Mouse (Mus musculus): ENCODE results near the gene Tars. TPM values are rescaled to one million over a fixed set of nuclear protein-coding genes. Genes with fewer than 3 reads are reported as not detected.

Gene Tars
- total and polyA plus RNA-seq, 2 experiments from 2014 or later: 36.5 to 38.9 TPM

GRCm38 (mm10) chr15:11364112-11364511 is 35.4 kb downstream of the Tars start:
- 11% methylated on average over 2 of the region's 2 CpGs for WGBS
- Histone ChIP-seq H3K4me2 (ENCODE audit: low read depth) (no peak overlapping the region), H3K9me3 (ENCODE audit: low read length) (no peaks in the 10 kb centered on the region), H3K4me1 (ENCODE audit: insufficient read depth) (no peaks in the 10 kb centered on the region), H3K9ac (no peak overlapping the region), H3K27me3 (ENCODE audit: insufficient read depth, low read length) (no peaks in the 10 kb centered on the region), H3K36me3 (ENCODE audit: insufficient read depth) (no peaks in the 10 kb centered on the region), H3K27ac (ENCODE audit: low read depth, low read length) (no peak overlapping the region), H3K4me3 (ENCODE audit: low read depth, low read length) (no peak overlapping the region)
- TF ChIP-seq CTCF (IDR thresholded peaks at IDR 0.05; ENCODE audit: low read depth): no peak
- ATAC-seq (peak; percentile 55), DNase-seq (no peak)

- Histone ChIP-seq H3K4me2 (ENCODE audit: low read depth) (no peak overlapping the region), H3K9me3 (ENCODE audit: low read length) (no peaks in the 10 kb centered on the region), H3K36me3 (ENCODE audit: insufficient read depth) (no peaks in the 10 kb centered on the region), H3K4me1 (ENCODE audit: insufficient read depth) (no peaks in the 10 kb centered on the region), H3K27ac (ENCODE audit: low read depth, low read length) (no peak overlapping the region), H3K27me3 (ENCODE audit: insufficient read depth, low read length) (no peaks in the 10 kb centered on the region), H3K4me3 (ENCODE audit: low read depth, low read length) (no peak overlapping the region), H3K9ac (no peak overlapping the region)
- ATAC-seq (no peak), DNase-seq (no peak)
- no peak for TF ChIP-seq CTCF (IDR thresholded peaks at IDR 0.05; ENCODE audit: low read depth)
- WGBS: 82% methylated on average over 5 of the region's 5 CpGs
These were observed 37.6 kb downstream of the Tars start for GRCm38 (mm10) chr15:11361824-11362223.

- H3K36me3 ChIP-seq (ENCODE audit: insufficient read depth): no peaks in the 10 kb centered on the region
- H3K27me3 ChIP-seq (ENCODE audit: insufficient read depth, low read length): no peaks in the 10 kb centered on the region
- H3K4me3 ChIP-seq (ENCODE audit: low read depth, low read length): no peak overlapping the region
- no peak overlapping the region for H3K9ac ChIP-seq
- H3K27ac ChIP-seq (ENCODE audit: low read depth, low read length): no peak overlapping the region
- no peak overlapping the region for H3K4me2 ChIP-seq (ENCODE audit: low read depth)
- ATAC-seq (no peak), DNase-seq (no peak)
- H3K9me3 ChIP-seq (ENCODE audit: low read length): no peaks in the 10 kb centered on the region
- 95% methylated on average over 1 of the region's 1 CpGs for WGBS
- no peaks in the 10 kb centered on the region for H3K4me1 ChIP-seq (ENCODE audit: insufficient read depth)
- TF ChIP-seq CTCF (IDR thresholded peaks at IDR 0.05; ENCODE audit: low read depth): no peak
These were observed 38.6 kb downstream of the Tars start for GRCm38 (mm10) chr15:11360888-11361287.

GRCm38 (mm10) chr15:11357501-11357900 is 42.0 kb downstream of the Tars start:
- H3K9ac ChIP-seq: no peak overlapping the region
- no peaks in the 10 kb centered on the region for H3K4me1 ChIP-seq (ENCODE audit: insufficient read depth)
- no peak overlapping the region for H3K4me2 ChIP-seq (ENCODE audit: low read depth)
- no peak overlapping the region for H3K4me3 ChIP-seq (ENCODE audit: low read depth, low read length)
- ATAC-seq: no peak
- H3K9me3 ChIP-seq (ENCODE audit: low read length): no peaks in the 10 kb centered on the region
- WGBS: 96% methylated on average over 2 of the region's 2 CpGs
- DNase-seq: no peak
- no peak for TF ChIP-seq CTCF (IDR thresholded peaks at IDR 0.05; ENCODE audit: low read depth)
- H3K27ac ChIP-seq (ENCODE audit: low read depth, low read length): no peak overlapping the region
- H3K27me3 ChIP-seq (ENCODE audit: insufficient read depth, low read length): no peaks in the 10 kb centered on the region
- H3K36me3 ChIP-seq (ENCODE audit: insufficient read depth): no peaks in the 10 kb centered on the region

- no peak for TF ChIP-seq CTCF (IDR thresholded peaks at IDR 0.05; ENCODE audit: low read depth)
- DNase-seq: no peak
These were observed 43.6 kb downstream of the Tars start for GRCm38 (mm10) chr15:11355865-11356264.

GRCm38 (mm10) chr15:11339467-11340180 is 59.8 kb downstream of the Tars start:
- Histone ChIP-seq H3K27ac (ENCODE audit: low read depth, low read length) (no peak overlapping the region), H3K9ac (no peak overlapping the region), H3K4me3 (ENCODE audit: low read depth, low read length) (no peak overlapping the region), H3K9me3 (ENCODE audit: low read length) (no peaks in the 10 kb centered on the region), H3K4me1 (ENCODE audit: insufficient read depth) (no peaks in the 10 kb centered on the region), H3K36me3 (ENCODE audit: insufficient read depth) (no peaks in the 10 kb centered on the region), H3K4me2 (ENCODE audit: low read depth) (no peak overlapping the region), H3K27me3 (ENCODE audit: insufficient read depth, low read length) (no peaks in the 10 kb centered on the region)
- TF ChIP-seq CTCF (IDR thresholded peaks at IDR 0.05; ENCODE audit: low read depth): no peak
- ATAC-seq (peak; percentile 94), DNase-seq (peak; percentile 49)
- WGBS: 38% methylated on average over 7 of the region's 7 CpGs

More at GRCm38 (mm10) chr15:11355865-11356264, 43.6 kb downstream of the Tars start:
- H3K27me3 ChIP-seq (ENCODE audit: insufficient read depth, low read length): no peaks in the 10 kb centered on the region
- 55% methylated on average over 3 of the region's 3 CpGs for WGBS
- no peak overlapping the region for H3K4me3 ChIP-seq (ENCODE audit: low read depth, low read length)
- no peak overlapping the region for H3K27ac ChIP-seq (ENCODE audit: low read depth, low read length)
- ATAC-seq: no peak
- H3K9ac ChIP-seq: no peak overlapping the region
- no peaks in the 10 kb centered on the region for H3K36me3 ChIP-seq (ENCODE audit: insufficient read depth)
- no peaks in the 10 kb centered on the region for H3K9me3 ChIP-seq (ENCODE audit: low read length)
- no peak overlapping the region for H3K4me2 ChIP-seq (ENCODE audit: low read depth)
- H3K4me1 ChIP-seq (ENCODE audit: insufficient read depth): no peaks in the 10 kb centered on the region
